Comparison of ENCODE assay signal across 8 mouse cellular contexts in the genomic region with DNA sequence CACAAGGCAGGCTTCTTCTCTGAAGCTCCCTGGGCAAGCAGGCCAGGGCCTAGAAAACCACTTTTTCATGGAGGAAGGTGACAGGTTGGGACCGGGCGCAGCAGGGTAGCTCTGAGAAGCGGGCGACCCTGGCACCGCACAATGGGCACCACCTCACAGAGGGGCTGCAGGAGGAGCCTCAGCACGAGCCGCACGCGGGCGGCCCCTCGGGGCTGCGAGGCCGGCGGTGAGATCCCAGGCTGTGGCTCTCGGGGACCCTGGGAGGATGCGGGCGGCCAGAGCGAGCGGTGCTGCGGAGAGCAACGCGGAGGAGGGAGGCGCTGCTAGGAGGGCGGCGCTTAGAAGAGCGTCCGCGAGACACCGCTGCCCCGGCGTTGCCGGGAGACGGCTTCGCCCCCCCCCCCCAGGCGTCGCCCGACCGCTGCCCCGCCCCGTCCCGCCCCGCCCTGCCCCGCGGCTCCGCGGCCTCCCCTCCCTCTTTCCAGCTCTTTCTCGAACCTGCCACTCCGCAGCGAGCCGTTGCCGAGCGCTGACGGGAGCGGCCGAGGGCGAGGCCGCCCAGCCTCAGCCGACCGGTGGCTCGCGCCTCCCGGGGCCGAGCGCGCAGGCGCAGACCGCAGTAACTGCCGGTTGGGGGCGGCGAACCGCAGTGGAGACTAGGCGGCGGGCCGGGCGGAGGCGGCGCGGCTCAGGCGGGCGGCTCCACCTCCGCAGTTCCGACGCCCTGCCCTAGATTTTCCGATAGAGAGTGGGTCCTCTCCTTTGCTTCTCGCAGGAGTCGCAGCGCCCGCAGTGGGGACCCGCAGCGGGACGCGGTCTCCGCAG. TPM values are rescaled to one million over a fixed set of nuclear protein-coding genes. Genes with fewer than 3 reads are reported as not detected.
DNase-seq lines count a peak whose midpoint lies in the region; ATAC-seq and TF ChIP-seq lines count a peak whose summit lies in the region.

No protein-coding gene starts in this region.

- H3K27ac ChIP-seq in forebrain, embryonic 13.5 days = peak overlapping the region; percentile 90
- peak overlapping the region; percentile 94 for H3K27ac ChIP-seq in liver, embryonic 16.5 days (ENCODE audit: low read length)
- H3K27ac ChIP-seq in neural tube, embryonic 12.5 days = peak overlapping the region; percentile 86
- peak overlapping the region; percentile 73 for H3K27ac ChIP-seq in stomach, postnatal 0 days (replicated peaks)

- intact Hi-C loops in heart, postnatal 10 days (cut with DNase I) = loop anchor here (5.0 to 10.0 kb wide), 3 partner anchors 68 to 340 kb away; a partner anchor contains a TSS

- peak; percentile 16; the same call in 1 of the 2 replicates for TF ChIP-seq CTCF in stomach, postnatal 0 days (IDR thresholded peaks at IDR 0.05; ENCODE audit: low read depth)

- H3K9me3 ChIP-seq in forebrain, embryonic 13.5 days (replicated peaks) = no peaks in the 10 kb centered on the region
- no peaks in the 10 kb centered on the region for H3K9me3 ChIP-seq in liver, embryonic 16.5 days (replicated peaks; ENCODE audit: control insufficient read depth, low read length)
- no peaks in the 10 kb centered on the region for H3K9me3 ChIP-seq in neural tube, embryonic 12.5 days
- H3K9me3 ChIP-seq in stomach, postnatal 0 days (ENCODE audit: control insufficient read depth, low read length) = no peaks in the 10 kb centered on the region

- TF ChIP-seq EP300 in stomach, postnatal 0 days (optimal IDR thresholded peaks at IDR 0.05) = no peak

- peaks cover 17% of the 10 kb centered on the region for H3K4me1 ChIP-seq in forebrain, embryonic 13.5 days
- H3K4me1 ChIP-seq in liver, embryonic 16.5 days (ENCODE audit: control insufficient read depth, low read depth, low read length) = peaks cover 11% of the 10 kb centered on the region
- H3K4me1 ChIP-seq in neural tube, embryonic 12.5 days = peaks cover 12% of the 10 kb centered on the region
- 0 out of 2 replicates have a peak, but pooled peaks cover 3% of the 10 kb centered on the region for H3K4me1 ChIP-seq in stomach, postnatal 0 days (replicated peaks; ENCODE audit: control insufficient read depth, insufficient read depth)

- peak overlapping the region; percentile 85 for H3K4me2 ChIP-seq in forebrain, embryonic 13.5 days
- H3K4me2 ChIP-seq in liver, embryonic 16.5 days (ENCODE audit: low read depth, low read length) = peak overlapping the region; percentile 98
- H3K4me2 ChIP-seq in neural tube, embryonic 12.5 days (replicated peaks) = peak overlapping the region; percentile 72
- H3K4me2 ChIP-seq in stomach, postnatal 0 days (replicated peaks; ENCODE audit: low read depth) = peak overlapping the region; percentile 99

- H3K4me3 ChIP-seq in forebrain, embryonic 13.5 days = peak overlapping the region; percentile 92
- peak overlapping the region; percentile 76 for H3K4me3 ChIP-seq in liver, embryonic 16.5 days (ENCODE audit: low read depth, low read length)
- H3K4me3 ChIP-seq in neural tube, embryonic 12.5 days = peak overlapping the region; percentile 83
- peak overlapping the region; percentile 67 for H3K4me3 ChIP-seq in stomach, postnatal 0 days (ENCODE audit: low read depth, low read length)

- ATAC-seq in cerebellum, adult (ENCODE audit: insufficient number of reproducible peaks, low FRiP score, low TSS enrichment) = peak; percentile 88
- peak; percentile 96 for ATAC-seq in forebrain, embryonic 13.5 days
- peak; percentile 92 for ATAC-seq in liver, embryonic 16.5 days (ENCODE audit: low read depth)
- peak; percentile 96 for ATAC-seq in neural tube, embryonic 12.5 days (ENCODE audit: low FRiP score, low read depth)
- ATAC-seq in stomach, postnatal 0 days (ENCODE audit: low FRiP score, low TSS enrichment) = peak; percentile 97

- DNase-seq in ES-CJ7 (ENCODE audit: low read depth, low spot score) = peak; percentile 77
- DNase-seq in heart, postnatal 10 days = peak; percentile 92 to 94
- DNase-seq in large intestine, adult 2 months (ENCODE audit: low read depth, low spot score) = peak; percentile 55
- DNase-seq in stomach, postnatal 0 days (ENCODE audit: low spot score) = peak; percentile 91

- peak overlapping the region; percentile 92 for H3K9ac ChIP-seq in forebrain, embryonic 13.5 days
- peak overlapping the region; percentile 87 for H3K9ac ChIP-seq in liver, embryonic 16.5 days (ENCODE audit: low read depth, low read length)
- peak overlapping the region; percentile 84 for H3K9ac ChIP-seq in neural tube, embryonic 12.5 days
- peak overlapping the region; percentile 69 for H3K9ac ChIP-seq in stomach, postnatal 0 days (ENCODE audit: low read length)

- no peaks in the 10 kb centered on the region for H3K27me3 ChIP-seq in forebrain, embryonic 13.5 days
- H3K27me3 ChIP-seq in liver, embryonic 16.5 days (ENCODE audit: control insufficient read depth, insufficient read depth, low read depth, low read length) = no peaks in the 10 kb centered on the region
- H3K27me3 ChIP-seq in neural tube, embryonic 12.5 days (replicated peaks) = no peaks in the 10 kb centered on the region
- no peaks in the 10 kb centered on the region for H3K27me3 ChIP-seq in stomach, postnatal 0 days (ENCODE audit: control insufficient read depth, insufficient read depth, low read length)

- WGBS in forebrain, embryonic 13.5 days = under 1% methylated on average over 48 of the region's 93 CpGs
- WGBS in large intestine, adult 2 months = under 1% methylated on average over 84 of the region's 93 CpGs
- WGBS in liver, embryonic 16.5 days (ENCODE audit: insufficient replicate concordance) = under 1% methylated on average over 67 of the region's 93 CpGs
- WGBS in neural tube, embryonic 12.5 days = under 1% methylated on average over 73 of the region's 93 CpGs
- under 1% methylated on average over 70 of the region's 93 CpGs for WGBS in stomach, postnatal 0 days

- no peaks in the 10 kb centered on the region for H3K36me3 ChIP-seq in forebrain, embryonic 13.5 days (ENCODE audit: poor library complexity, severe bottlenecking)
- no peaks in the 10 kb centered on the region for H3K36me3 ChIP-seq in liver, embryonic 16.5 days (ENCODE audit: control insufficient read depth, insufficient read depth)
- H3K36me3 ChIP-seq in neural tube, embryonic 12.5 days = no peaks in the 10 kb centered on the region
- H3K36me3 ChIP-seq in stomach, postnatal 0 days (ENCODE audit: control insufficient read depth, insufficient read depth, low read length) = no peaks in the 10 kb centered on the region

RNA-seq across cellular contexts. Expression of a gene that starts 0.8 kb away (rescaled TPM):
- 48.5 and 53.5 TPM in 2 replicates for polyA plus RNA-seq in forebrain, embryonic 13.5 days (2015; fragmentation: Nextera tagmentation; extraction: Ambion mirVana)
- total RNA-seq in heart, postnatal 10 days (2021) = 10 to 100 TPM; 31.0 to 37.3 TPM
- polyA plus RNA-seq in large intestine, adult 2 months (2012; rRNA removed) = 3.6 and 6.0 TPM in 2 replicates
- 14.5 and 15.5 TPM in 2 replicates for polyA plus RNA-seq in liver, embryonic 16.5 days (2015; fragmentation: Nextera tagmentation; extraction: Ambion mirVana)
- polyA plus RNA-seq in neural tube, embryonic 12.5 days (2016; fragmentation: Nextera tagmentation; extraction: Ambion mirVana) = 59.4 and 64.4 TPM in 2 replicates
- 7.2 and 8.9 TPM in 2 replicates for polyA plus RNA-seq in stomach, postnatal 0 days (2015; fragmentation: Nextera tagmentation; extraction: Ambion mirVana)

RNA-seq across cellular contexts. Expression of a gene that starts 36.4 kb away (rescaled TPM):
- 0.15 TPM in 1 of 2 replicates, not detected in the other for polyA plus RNA-seq in forebrain, embryonic 13.5 days (2015; fragmentation: Nextera tagmentation; extraction: Ambion mirVana)
- total RNA-seq in heart, postnatal 10 days (2021) = under 1 TPM; 0.35 to 0.38 TPM
- not detected in 2 replicates for polyA plus RNA-seq in large intestine, adult 2 months (2012; rRNA removed)
- polyA plus RNA-seq in liver, embryonic 16.5 days (2015; fragmentation: Nextera tagmentation; extraction: Ambion mirVana) = not detected in 2 replicates
- polyA plus RNA-seq in neural tube, embryonic 12.5 days (2016; fragmentation: Nextera tagmentation; extraction: Ambion mirVana) = 0.09 and 0.33 TPM in 2 replicates
- not detected in 2 replicates for polyA plus RNA-seq in stomach, postnatal 0 days (2015; fragmentation: Nextera tagmentation; extraction: Ambion mirVana)

RNA-seq across cellular contexts. Expression of a gene that starts 54.8 kb away (rescaled TPM):
- polyA plus RNA-seq in forebrain, embryonic 13.5 days (2015; fragmentation: Nextera tagmentation; extraction: Ambion mirVana) = 46.8 and 48.7 TPM in 2 replicates
- 10 to 100 TPM in 1 of 2 experiments, 1 to 10 TPM in 1; 9.4 to 14.7 TPM for total RNA-seq in heart, postnatal 10 days (2021)
- polyA plus RNA-seq in large intestine, adult 2 months (2012; rRNA removed) = 4.4 and 6.4 TPM in 2 replicates
- 29.8 and 33.3 TPM in 2 replicates for polyA plus RNA-seq in liver, embryonic 16.5 days (2015; fragmentation: Nextera tagmentation; extraction: Ambion mirVana)
- 37.1 and 43.0 TPM in 2 replicates for polyA plus RNA-seq in neural tube, embryonic 12.5 days (2016; fragmentation: Nextera tagmentation; extraction: Ambion mirVana)
- 9.2 and 13.0 TPM in 2 replicates for polyA plus RNA-seq in stomach, postnatal 0 days (2015; fragmentation: Nextera tagmentation; extraction: Ambion mirVana)

Comparison
In these comparisons a context has a peak if more than half of its experiments do, and no peak if none do; other contexts are left out.
1. Peak in every context shown above with its lines: DNase-seq, ATAC-seq, H3K4me3 ChIP-seq and H3K27ac ChIP-seq.